Comparison of ENCODE assay signal across 8 mouse cellular contexts in genomic region chr10:36974676-36975520, GRCm38 (mm10). TPM values are rescaled to one million over a fixed set of nuclear protein-coding genes. Genes with fewer than 3 reads are reported as not detected.
DNase-seq lines count a peak whose midpoint lies in the region; ATAC-seq and TF ChIP-seq lines count a peak whose summit lies in the region.

No protein-coding gene starts in this region.

- H3K4me1 ChIP-seq in forebrain, embryonic 11.5 days (replicated peaks; ENCODE audit: control insufficient read depth, insufficient read depth, low read length), result no peaks in the 10 kb centered on the region
- peaks cover 18% of the 10 kb centered on the region for H3K4me1 ChIP-seq in lung, embryonic 15.5 days

- no peak for TF ChIP-seq CTCF in C2C12 (IDR thresholded peaks at IDR 0.05; ENCODE audit: control insufficient read depth, insufficient read depth, insufficient read length)

- H3K9me3 ChIP-seq in forebrain, embryonic 11.5 days (ENCODE audit: control insufficient read depth, low read length), result peaks cover 3% of the 10 kb centered on the region; the same call in 1 of the 2 replicates
- H3K9me3 ChIP-seq in lung, embryonic 15.5 days, result no peaks in the 10 kb centered on the region

- H3K9ac ChIP-seq in forebrain, embryonic 11.5 days (ENCODE audit: low read length), result peak overlapping the region; percentile 98
- peak overlapping the region; percentile 98 for H3K9ac ChIP-seq in lung, embryonic 15.5 days

- peaks cover 4% of the 10 kb centered on the region for H3K36me3 ChIP-seq in C2C12 (ENCODE audit: control insufficient read depth, insufficient read depth)
- H3K36me3 ChIP-seq in forebrain, embryonic 11.5 days (ENCODE audit: control insufficient read depth, insufficient read depth, low read length), result peaks cover 2% of the 10 kb centered on the region; the same call in 1 of the 2 replicates
- H3K36me3 ChIP-seq in lung, embryonic 15.5 days, result no peaks in the 10 kb centered on the region

- WGBS in forebrain, embryonic 11.5 days, result under 1% methylated on average over 48 of the region's 63 CpGs
- WGBS in lung, embryonic 15.5 days, result under 1% methylated on average over 54 of the region's 63 CpGs

- peak; percentile 82 for ATAC-seq in forebrain, embryonic 11.5 days (replicated peaks; ENCODE audit: low FRiP score)
- ATAC-seq in hematopoietic stem cell, adult 5-6 weeks (replicated peaks in 1 of 2; ENCODE audit: insufficient read depth in 1 of 2, low FRiP score in 2 of 2, low TSS enrichment in 1 of 2, low read depth in 1 of 2, poor library complexity in 2 of 2, severe bottlenecking in 2 of 2), result peak; percentile 47 to 59
- peak; percentile 83 for ATAC-seq in lung, embryonic 15.5 days (ENCODE audit: borderline replicate concordance, extremely low read depth, low FRiP score, low TSS enrichment)
- peak; percentile 45 for ATAC-seq in neutrophil, adult 5-6 weeks (ENCODE audit: extremely low read depth, insufficient number of reproducible peaks, low FRiP score, poor library complexity, severe bottlenecking)

- peak; percentile 50 for DNase-seq in adrenal gland, adult 8-10 months
- DNase-seq in forebrain, embryonic 11.5 days (ENCODE audit: low spot score), result peak; percentile 86
- peak; percentile 21 for DNase-seq in layer of hippocampus, adult 9-10 months (ENCODE audit: low spot score)
- peak; percentile 83 for DNase-seq in thymus, postnatal 14 days

- H3K4me3 ChIP-seq in C2C12 (ENCODE audit: insufficient read depth, poor library complexity, severe bottlenecking), result peak overlapping the region; percentile 83
- peak overlapping the region; percentile 96 for H3K4me3 ChIP-seq in forebrain, embryonic 11.5 days (ENCODE audit: low read depth, low read length)
- H3K4me3 ChIP-seq in lung, embryonic 15.5 days, result peak overlapping the region; percentile 100

- H3ac ChIP-seq in C2C12 (ENCODE audit: control insufficient read depth, insufficient read length, low read depth), result peak overlapping the region; percentile 89

- H3K4me2 ChIP-seq in forebrain, embryonic 11.5 days (ENCODE audit: low read depth, low read length, severe bottlenecking), result peak overlapping the region; percentile 66
- H3K4me2 ChIP-seq in lung, embryonic 15.5 days, result peak overlapping the region; percentile 81

- no peaks in the 10 kb centered on the region for H3K27me3 ChIP-seq in C2C12 (ENCODE audit: control insufficient read depth, insufficient read depth, insufficient read length)
- peaks cover 2% of the 10 kb centered on the region; the same call in 1 of the 2 replicates for H3K27me3 ChIP-seq in forebrain, embryonic 11.5 days (ENCODE audit: control insufficient read depth, insufficient read depth, low read length)
- no peaks in the 10 kb centered on the region for H3K27me3 ChIP-seq in lung, embryonic 15.5 days

- H3K79me2 ChIP-seq in C2C12 (ENCODE audit: control insufficient read depth, insufficient read depth), result peaks cover 55% of the 10 kb centered on the region

- H3K27ac ChIP-seq in forebrain, embryonic 11.5 days (ENCODE audit: low read depth, low read length), result peak overlapping the region; percentile 97
- H3K27ac ChIP-seq in lung, embryonic 15.5 days, result peak overlapping the region; percentile 98

- peaks cover 55% of the 10 kb centered on the region for H3K79me3 ChIP-seq in C2C12 (ENCODE audit: low read depth)

TF ChIP-seq in C2C12, 6 proteins besides CTCF, POLR2A, EP300 and RAD21:
- TF ChIP-seq FOSL1 (IDR thresholded peaks at IDR 0.05; ENCODE audit: insufficient read depth, low read length, poor library complexity, severe bottlenecking), result no peak
- TF ChIP-seq MYOD1 (IDR thresholded peaks at IDR 0.05; ENCODE audit: control insufficient read depth, insufficient read length, low read depth), result no peak
- TF ChIP-seq USF1 (IDR thresholded peaks at IDR 0.05; ENCODE audit: low read depth), result no peak
- no peak for TF ChIP-seq CEBPB (IDR thresholded peaks at IDR 0.05; ENCODE audit: low read depth)
- no peak for TF ChIP-seq MYOG (IDR thresholded peaks at IDR 0.05; ENCODE audit: control insufficient read depth, extremely low read depth, insufficient read length)
- TF ChIP-seq MAX (IDR thresholded peaks at IDR 0.05), result no peak

RNA-seq across cellular contexts. Expression of gene Hdac2, which starts 0.6 kb away (rescaled TPM):
- 62.9 TPM for polyA plus RNA-seq in C2C12 (2012; fragmentation: generic; extraction: Trizol)
- total RNA-seq in adrenal gland, adult 8-10 months (2022), result 10 to 100 TPM; 71.2 to 87.4 (median 77.4) TPM
- polyA plus RNA-seq in forebrain, embryonic 11.5 days (2014; fragmentation: Nextera tagmentation; extraction: Ambion mirVana), result 403 and 409 TPM in 2 replicates
- 180 and 208 TPM in 2 replicates for total RNA-seq in hematopoietic stem cell, adult 5-6 weeks (2017)
- 207 and 217 TPM in 2 replicates for polyA plus RNA-seq in lung, embryonic 15.5 days (2015; fragmentation: Nextera tagmentation; extraction: Ambion mirVana)
- total RNA-seq in neutrophil, adult 5-6 weeks (2017), result 53.8 and 54.6 TPM in 2 replicates

Comparison
In these comparisons a context has a peak if more than half of its experiments do, and no peak if none do; other contexts are left out.
1. Peak in every context shown above with its lines: DNase-seq, ATAC-seq, H3K4me3 ChIP-seq and H3K27ac ChIP-seq.
2. DNase-seq: peak in every context shown above with its lines; median percentile 86 in forebrain, embryonic 11.5 days; 83 in thymus, postnatal 14 days; 50 in adrenal gland, adult 8-10 months; 21 in layer of hippocampus, adult 9-10 months.